Mouse (Mus musculus): ENCODE data around the gene Sephs1. TPM values are rescaled to one million over a fixed set of nuclear protein-coding genes. Genes with fewer than 3 reads are reported as not detected.

Gene Sephs1
- total RNA-seq (2021): 45.8 and 50.8 TPM in 2 replicates
- long read RNA-seq, experiment 1, full-length matches to known transcripts: 71 of 86 reads
- long read RNA-seq, experiment 1, partial matches to known transcripts: 8 of 86 reads
- long read RNA-seq, experiment 1, other reads (novel, unspliced or antisense): 7 of 86 reads
- long read RNA-seq, experiment 2, full-length matches to known transcripts: 48 of 64 reads
- long read RNA-seq, experiment 2, partial matches to known transcripts: 12 of 64 reads
- long read RNA-seq, experiment 2, other reads (novel, unspliced or antisense): 4 of 64 reads

GRCm38 (mm10) chr2:4881350-4882248 is at the start of gene Sephs1:
Gene Sephs1 (plus strand): TSS chr2:4881564.
- DNase-seq: peak; percentile 93

- DNase-seq: no peak
These were observed 49.2 kb upstream of the Sephs1 start for GRCm38 (mm10) chr2:4832166-4832565.

DNA sequence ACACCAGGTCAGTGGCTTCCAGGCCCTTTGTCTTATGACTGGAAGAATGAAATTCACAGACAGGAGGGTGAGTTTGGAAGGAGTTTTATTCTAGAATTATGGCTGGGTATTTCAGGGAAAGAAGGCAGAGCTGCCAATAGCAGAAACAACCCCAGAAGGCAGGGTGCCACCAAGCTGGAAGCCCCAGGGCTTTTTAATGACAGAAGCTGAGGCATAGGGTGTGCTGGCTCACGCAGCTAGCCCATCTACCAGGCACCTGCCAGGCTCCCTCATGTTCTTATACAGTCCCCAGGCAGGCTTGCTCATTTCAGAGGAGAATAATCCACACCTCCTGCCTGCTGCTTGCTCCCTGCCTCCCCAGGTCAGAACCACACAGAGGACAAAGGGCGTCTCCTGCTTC is 31.9 kb upstream of the Sephs1 start:
- DNase-seq: no peak

DNA sequence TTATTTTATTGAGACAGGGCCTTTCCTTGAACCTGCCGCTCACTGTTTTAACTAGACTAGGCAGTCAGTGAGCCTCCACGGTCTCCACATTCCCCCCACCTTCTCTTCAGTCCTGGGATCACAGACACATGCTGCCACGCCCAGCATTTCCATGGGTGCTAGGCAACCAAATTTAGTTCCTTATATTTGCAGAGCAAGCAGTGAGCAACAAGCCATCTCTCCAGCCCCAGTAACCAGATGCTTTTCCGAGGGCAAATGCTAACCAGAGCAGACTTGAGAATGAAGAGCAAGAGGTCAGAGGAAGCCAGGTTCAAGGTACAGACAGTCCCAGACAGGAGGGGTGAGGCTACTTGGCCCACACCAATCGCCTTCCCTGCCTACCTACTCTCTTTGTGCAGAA is 24.2 kb upstream of the Sephs1 start:
- peak; percentile 15 for DNase-seq

DNA sequence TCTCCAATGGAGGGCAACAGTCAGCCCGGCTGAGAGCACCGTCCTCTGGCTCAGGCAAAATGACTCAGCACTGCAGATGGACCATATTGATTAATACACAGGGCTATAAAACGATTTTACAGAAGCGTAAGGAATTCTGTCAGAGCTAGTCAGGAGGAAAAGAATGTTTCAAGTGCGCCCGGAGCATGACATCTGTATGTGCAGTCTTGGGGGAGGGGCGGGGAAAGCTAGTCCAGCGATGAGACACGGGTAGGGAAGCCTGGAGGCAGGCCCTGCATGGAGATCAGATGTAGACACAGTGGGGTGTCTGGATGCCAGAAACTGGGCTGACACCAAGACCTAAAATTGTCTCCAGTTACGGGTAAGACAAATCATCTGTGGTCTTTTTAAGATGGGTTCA is 23.2 kb upstream of the Sephs1 start:
- DNase-seq: no peak

- DNase-seq: peak; percentile 85
These were observed 17.2 kb upstream of the Sephs1 start for GRCm38 (mm10) chr2:4864008-4864816.

DNA sequence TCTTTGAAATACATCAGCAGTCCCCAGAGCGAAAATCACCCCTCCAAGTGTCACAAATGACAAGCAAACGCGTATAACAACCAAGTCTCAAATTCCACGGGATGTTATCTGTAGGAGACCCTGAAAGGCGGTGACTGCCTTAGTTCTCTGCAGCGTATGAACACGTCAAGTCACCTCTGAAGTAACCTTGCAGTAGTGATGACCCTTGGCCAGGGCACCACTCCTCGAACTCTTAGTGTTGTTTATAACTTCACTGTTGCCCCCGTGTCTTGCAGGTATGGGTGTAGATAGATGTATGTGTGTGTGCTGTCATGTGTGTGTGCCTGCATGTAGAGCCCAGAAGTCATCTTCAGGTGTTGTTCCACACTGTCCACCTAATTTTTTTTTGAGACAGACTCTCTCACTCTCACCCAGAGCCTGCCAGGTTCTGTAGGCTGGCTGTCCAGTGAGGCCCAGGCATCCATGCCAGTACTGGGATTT is 16.5 kb upstream of the Sephs1 start:
- DNase-seq: no peak

DNA sequence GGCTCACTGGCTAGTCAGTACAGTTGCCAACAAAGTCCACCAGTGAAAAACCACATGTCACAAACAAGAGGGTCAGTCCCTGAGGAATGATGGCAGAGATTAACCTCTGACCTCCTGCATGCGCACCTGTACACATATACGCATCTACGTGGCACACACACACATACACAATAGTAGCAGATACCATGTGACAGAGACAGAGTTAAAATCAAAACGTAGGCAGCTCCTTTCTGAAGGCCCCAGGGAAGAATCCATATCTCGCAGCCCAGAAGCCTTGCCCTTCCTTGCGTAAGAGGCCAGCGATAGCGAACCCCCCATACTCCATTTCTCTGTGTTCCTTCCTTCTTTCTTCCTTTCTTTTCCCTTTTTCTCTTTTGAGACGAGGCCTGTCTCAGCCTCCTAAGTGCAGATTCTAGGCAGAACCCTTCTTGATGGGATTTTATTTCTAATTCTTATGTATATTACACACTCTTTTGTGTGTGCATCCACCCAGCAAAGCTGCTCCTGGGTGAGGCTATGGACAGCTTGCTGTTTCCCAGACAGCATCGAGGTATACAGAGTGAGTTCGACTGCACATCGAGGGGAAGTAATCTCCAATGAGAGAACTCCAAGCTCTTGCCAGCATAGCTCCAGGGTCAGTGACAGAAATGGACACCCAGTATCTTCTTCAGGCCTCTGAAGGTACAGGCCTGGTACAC is 13.2 kb upstream of the Sephs1 start:
- DNase-seq: no peak

GRCm38 (mm10) chr2:4872740-4873139 is 8.6 kb upstream of the Sephs1 start:
- no peak for DNase-seq

- DNase-seq: peak; percentile 73
These were observed 8.0 kb upstream of the Sephs1 start for GRCm38 (mm10) chr2:4873331-4873730.

DNA sequence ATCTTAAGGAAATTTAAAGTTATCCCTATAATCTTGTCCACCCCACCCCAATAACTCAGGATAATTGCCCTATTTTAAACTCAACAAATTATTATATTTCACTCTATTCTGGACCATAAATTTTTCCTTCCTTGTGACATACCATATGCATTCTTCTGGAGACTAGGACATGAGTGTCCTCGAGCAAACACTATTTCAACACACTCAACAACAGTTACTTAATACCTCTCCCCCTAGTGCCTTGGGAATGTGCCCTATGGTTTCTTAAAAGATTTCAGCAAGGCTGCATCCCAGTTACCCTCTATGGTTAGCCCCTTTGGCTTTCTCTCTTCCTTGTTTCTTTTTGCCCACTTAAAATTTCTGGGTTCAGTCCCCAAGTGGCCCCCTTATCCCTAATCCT is 6.3 kb upstream of the Sephs1 start:
- no peak for DNase-seq

DNA sequence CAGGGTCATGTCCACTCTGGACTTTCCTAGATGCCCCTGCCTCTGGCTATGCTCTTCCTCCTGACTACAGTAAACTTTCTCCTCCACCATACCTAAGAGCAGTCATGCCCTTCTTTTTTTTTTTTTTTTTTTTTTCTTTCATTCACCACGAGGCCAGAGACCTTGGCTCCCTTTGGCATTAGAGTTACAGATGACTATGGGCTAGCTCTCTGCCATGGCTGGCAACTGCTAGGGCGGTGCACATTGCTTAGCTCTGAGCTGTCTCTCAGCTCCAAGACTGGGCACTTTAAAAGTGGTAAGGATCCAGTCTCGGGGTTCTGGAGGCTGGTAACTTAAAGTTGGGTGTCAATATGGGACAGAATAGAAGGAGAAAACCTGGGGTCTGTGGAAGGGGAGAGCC is 5.2 kb upstream of the Sephs1 start:
- DNase-seq: peak; percentile 45

GRCm38 (mm10) chr2:4880737-4881349 is 521 bp upstream of the Sephs1 start:
- no peak for DNase-seq

DNA sequence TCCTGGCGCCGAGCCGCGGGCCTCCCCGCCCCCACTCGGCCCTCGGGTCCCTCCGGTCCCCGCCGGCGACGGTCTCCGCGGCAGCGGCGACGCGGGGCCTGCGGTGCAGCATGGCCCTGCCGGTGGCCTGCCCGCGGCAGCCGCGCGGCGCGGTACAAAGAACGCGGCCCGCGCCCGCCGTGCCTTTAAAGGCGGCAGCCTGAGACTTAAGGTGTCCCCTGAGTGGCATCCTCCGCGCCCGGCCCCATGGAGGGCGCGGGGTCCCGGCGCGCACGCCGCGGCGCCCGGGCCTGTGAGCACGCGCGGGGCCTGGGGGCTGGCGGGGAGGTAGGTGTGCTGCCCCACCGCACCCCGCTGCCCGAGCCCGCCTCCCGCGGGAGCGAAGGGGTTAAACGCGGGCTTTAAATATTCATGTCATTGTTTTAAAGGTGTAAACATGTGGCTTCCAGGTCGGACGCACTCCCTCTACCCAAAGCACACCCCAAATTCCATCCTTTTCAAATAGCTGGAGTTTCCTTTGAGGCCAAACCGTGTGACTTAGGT is 956 bp downstream of the Sephs1 start:
- DNase-seq: peak; percentile 76

- DNase-seq: no peak
These were observed 1.8 kb downstream of the Sephs1 start for GRCm38 (mm10) chr2:4883009-4883704.

DNA sequence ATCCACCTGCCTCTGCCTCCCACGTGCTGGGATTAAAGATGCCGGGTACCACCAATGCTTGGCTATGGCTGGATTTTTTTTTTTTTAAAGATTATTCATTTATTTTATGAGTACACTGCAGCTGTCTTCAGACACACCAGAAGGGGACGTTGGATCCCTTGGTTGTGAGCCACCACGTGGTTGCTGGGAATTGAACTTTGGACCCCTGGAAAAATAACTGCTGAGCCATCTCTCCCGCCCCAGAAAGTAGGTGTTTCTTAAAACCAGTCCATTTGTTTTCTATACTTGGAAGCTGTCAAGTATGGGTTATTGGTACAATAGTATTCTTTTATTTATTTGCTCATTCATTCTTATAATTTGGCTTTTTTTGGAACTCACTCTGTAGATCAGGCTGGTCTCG is 5.5 kb downstream of the Sephs1 start:
- no peak for DNase-seq

GRCm38 (mm10) chr2:4895598-4895997 is 14.2 kb downstream of the Sephs1 start:
- DNase-seq: no peak

DNA sequence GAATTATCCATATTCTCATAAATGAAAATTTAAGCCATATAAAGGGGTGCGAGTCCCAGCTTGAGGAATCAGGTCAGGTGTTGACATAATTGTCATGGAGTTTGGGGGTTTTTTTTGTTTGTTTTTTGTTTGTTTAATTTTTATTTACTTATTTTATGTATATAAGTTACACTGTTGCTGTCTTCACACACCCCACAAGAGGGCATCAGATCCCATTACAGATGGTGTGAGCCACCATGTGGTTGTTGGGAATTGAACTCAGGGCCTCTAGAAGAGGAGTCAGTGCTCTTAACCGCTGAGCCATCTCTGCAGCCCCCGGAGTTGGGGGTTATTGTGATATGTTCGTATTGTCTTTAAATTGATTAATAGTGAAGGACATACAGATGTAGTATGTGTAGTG is 15.6 kb downstream of the Sephs1 start:
- no peak for DNase-seq

GRCm38 (mm10) chr2:4900624-4901023 is 19.3 kb downstream of the Sephs1 start:
- DNase-seq: no peak

DNA sequence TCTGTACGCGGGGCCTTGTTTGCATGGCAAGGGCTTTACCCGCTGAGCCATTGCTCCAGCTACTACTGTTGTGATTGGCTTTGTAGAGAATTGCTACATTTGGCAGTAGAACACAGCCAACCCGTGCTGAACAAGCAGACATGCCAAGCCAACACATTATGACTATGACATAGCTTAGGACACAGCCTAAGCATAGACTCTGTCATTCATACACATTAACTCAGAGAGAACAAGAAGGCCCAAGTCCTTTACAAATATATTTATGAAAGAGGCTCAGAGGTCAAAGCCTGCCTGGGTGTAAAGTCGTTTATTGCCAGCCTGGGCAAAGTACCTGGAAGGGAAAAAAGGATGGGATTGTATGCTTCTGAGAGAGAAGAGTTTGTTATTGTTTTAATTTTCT is 21.0 kb downstream of the Sephs1 start:
- no peak for DNase-seq

GRCm38 (mm10) chr2:4907120-4907519 is 25.8 kb downstream of the Sephs1 start:
- DNase-seq: no peak
